Mouse (Mus musculus): ENCODE measurements around the gene Itga7. TPM values are rescaled to one million over a fixed set of nuclear protein-coding genes. Genes with fewer than 3 reads are reported as not detected.

The Itga7 gene
- total RNA-seq, 1 experiment = 17.6 TPM

GRCm38 (mm10) chr10:128970740-128971250 lies 37.2 kb downstream of the Itga7 start:
- TF ChIP-seq ZNF384 (IDR thresholded peaks at IDR 0.05; ENCODE audit: low read depth, low read length) = no peak
- no peaks in the 10 kb centered on the region for H3K4me1 ChIP-seq (ENCODE audit: control insufficient read depth in 2 of 2, insufficient read depth in 2 of 2, low read length in 2 of 2, poor library complexity in 1 of 2)
- DNase-seq (ENCODE audit: low read depth, low spot score) = no peak
- H3K9me3 ChIP-seq (ENCODE audit: control insufficient read depth, insufficient read depth, low read depth, low read length) = no peaks in the 10 kb centered on the region
- H3K9ac ChIP-seq (ENCODE audit: insufficient read depth, low read depth, low read length, poor library complexity, severe bottlenecking) = no peak overlapping the region
- no peak overlapping the region for H3K4me3 ChIP-seq (ENCODE audit: insufficient read depth in 1 of 2, low read depth in 1 of 2, low read length in 2 of 2, poor library complexity in 1 of 2, severe bottlenecking in 1 of 2)
- H3K36me3 ChIP-seq (ENCODE audit: control insufficient read depth, insufficient read depth, low read length, poor library complexity, severe bottlenecking) = no peaks in the 10 kb centered on the region
- no peak overlapping the region for H3K27ac ChIP-seq (ENCODE audit: insufficient read depth, low read depth, low read length, poor library complexity, severe bottlenecking)
- in situ Hi-C loops (cut with MboI; ENCODE audit: low sequenced_read_pairs in 2 of 2, unreplicated experiment in 2 of 2) = no loop called here

GRCm38 (mm10) chr10:128972841-128973240 lies 39.2 kb downstream of the Itga7 start:
- Histone ChIP-seq H3K4me3 (ENCODE audit: insufficient read depth in 1 of 2, low read depth in 1 of 2, low read length in 2 of 2, poor library complexity in 1 of 2, severe bottlenecking in 1 of 2) (no peak overlapping the region), H3K4me1 (ENCODE audit: control insufficient read depth in 2 of 2, insufficient read depth in 2 of 2, low read length in 2 of 2, poor library complexity in 1 of 2) (no peaks in the 10 kb centered on the region), H3K9ac (ENCODE audit: insufficient read depth, low read depth, low read length, poor library complexity, severe bottlenecking) (no peak overlapping the region), H3K9me3 (ENCODE audit: control insufficient read depth, insufficient read depth, low read depth, low read length) (no peaks in the 10 kb centered on the region), H3K36me3 (ENCODE audit: control insufficient read depth, insufficient read depth, low read length, poor library complexity, severe bottlenecking) (no peaks in the 10 kb centered on the region), H3K27ac (ENCODE audit: insufficient read depth, low read depth, low read length, poor library complexity, severe bottlenecking) (no peak overlapping the region)
- in situ Hi-C loops (cut with MboI; ENCODE audit: low sequenced_read_pairs in 2 of 2, unreplicated experiment in 2 of 2) = no loop called here
- DNase-seq (ENCODE audit: low read depth, low spot score) = no peak
- TF ChIP-seq ZNF384 (IDR thresholded peaks at IDR 0.05; ENCODE audit: low read depth, low read length) = no peak
- no peak for TF ChIP-seq CHD2 (IDR thresholded peaks at IDR 0.05; ENCODE audit: low read depth, low read length)
- no peak for TF ChIP-seq HCFC1 (IDR thresholded peaks at IDR 0.05; ENCODE audit: borderline replicate concordance, insufficient read depth, low read length)
- TF ChIP-seq ZC3H11A (IDR thresholded peaks at IDR 0.05; ENCODE audit: borderline replicate concordance, low read depth, low read length) = no peak
- TF ChIP-seq MAFK (IDR thresholded peaks at IDR 0.05; ENCODE audit: insufficient read depth, low read depth, low read length) = no peak

- Histone ChIP-seq H3K36me3 (ENCODE audit: control insufficient read depth, insufficient read depth, low read length, poor library complexity, severe bottlenecking) (no peaks in the 10 kb centered on the region), H3K27ac (ENCODE audit: insufficient read depth, low read depth, low read length, poor library complexity, severe bottlenecking) (no peak overlapping the region), H3K4me1 (ENCODE audit: control insufficient read depth in 2 of 2, insufficient read depth in 2 of 2, low read length in 2 of 2, poor library complexity in 1 of 2) (no peaks in the 10 kb centered on the region), H3K4me3 (ENCODE audit: insufficient read depth in 1 of 2, low read depth in 1 of 2, low read length in 2 of 2, poor library complexity in 1 of 2, severe bottlenecking in 1 of 2) (no peak overlapping the region), H3K9ac (ENCODE audit: insufficient read depth, low read depth, low read length, poor library complexity, severe bottlenecking) (no peak overlapping the region), H3K9me3 (ENCODE audit: control insufficient read depth, insufficient read depth, low read depth, low read length) (no peaks in the 10 kb centered on the region)
- TF ChIP-seq CHD2 (IDR thresholded peaks at IDR 0.05; ENCODE audit: low read depth, low read length) (no peak), ZNF384 (IDR thresholded peaks at IDR 0.05; ENCODE audit: low read depth, low read length) (no peak), ZC3H11A (IDR thresholded peaks at IDR 0.05; ENCODE audit: borderline replicate concordance, low read depth, low read length) (no peak), HCFC1 (IDR thresholded peaks at IDR 0.05; ENCODE audit: borderline replicate concordance, insufficient read depth, low read length) (no peak), MAFK (IDR thresholded peaks at IDR 0.05; ENCODE audit: insufficient read depth, low read depth, low read length) (no peak)
- in situ Hi-C loops (cut with MboI; ENCODE audit: low sequenced_read_pairs in 2 of 2, unreplicated experiment in 2 of 2) = no loop called here
- DNase-seq (ENCODE audit: low read depth, low spot score) = no peak
These were observed 42.8 kb downstream of the Itga7 start for GRCm38 (mm10) chr10:128976395-128976794.

GRCm38 (mm10) chr10:128977522-128978114 lies 44.0 kb downstream of the Itga7 start:
- in situ Hi-C loops (cut with MboI; ENCODE audit: low sequenced_read_pairs in 2 of 2, unreplicated experiment in 2 of 2) = no loop called here
- Histone ChIP-seq H3K9me3 (ENCODE audit: control insufficient read depth, insufficient read depth, low read depth, low read length) (no peaks in the 10 kb centered on the region), H3K4me3 (ENCODE audit: insufficient read depth in 1 of 2, low read depth in 1 of 2, low read length in 2 of 2, poor library complexity in 1 of 2, severe bottlenecking in 1 of 2) (no peak overlapping the region), H3K36me3 (ENCODE audit: control insufficient read depth, insufficient read depth, low read length, poor library complexity, severe bottlenecking) (no peaks in the 10 kb centered on the region), H3K9ac (ENCODE audit: insufficient read depth, low read depth, low read length, poor library complexity, severe bottlenecking) (no peak overlapping the region), H3K27ac (ENCODE audit: insufficient read depth, low read depth, low read length, poor library complexity, severe bottlenecking) (no peak overlapping the region), H3K4me1 (ENCODE audit: control insufficient read depth in 2 of 2, insufficient read depth in 2 of 2, low read length in 2 of 2, poor library complexity in 1 of 2) (no peaks in the 10 kb centered on the region)
- TF ChIP-seq ZC3H11A (IDR thresholded peaks at IDR 0.05; ENCODE audit: borderline replicate concordance, low read depth, low read length) (peak; percentile 35; the same call in 1 of the 2 replicates), HCFC1 (IDR thresholded peaks at IDR 0.05; ENCODE audit: borderline replicate concordance, insufficient read depth, low read length) (no peak)
- DNase-seq (ENCODE audit: low read depth, low spot score) = peak; percentile 36
